Mouse (Mus musculus): ENCODE measurements around the gene Adgrg6. TPM values are rescaled to one million over a fixed set of nuclear protein-coding genes. Genes with fewer than 3 reads are reported as not detected.

Gene Adgrg6
- 2.7 and 4.6 TPM in 2 replicates for polyA plus RNA-seq (2012; rRNA removed)

GRCm38 (mm10) chr10:14544941-14545717 lies at the start of gene Adgrg6:
TSS of gene Adgrg6 (minus strand) at chr10:14545659.

Other genes starting within 250 kb of the Adgrg6 start
- gene Vta1, start 159.9 kb upstream of the Adgrg6 start, polyA plus RNA-seq (2012; rRNA removed) = 63.0 and 101 TPM in 2 replicates
- gene Nmbr, start 159.9 kb upstream of the Adgrg6 start, polyA plus RNA-seq (2012; rRNA removed) = 0.73 and 0.88 TPM in 2 replicates
- not detected in 2 replicates for gene Gje1, start 172.6 kb upstream of the Adgrg6 start, polyA plus RNA-seq (2012; rRNA removed)

Data from central nervous system, embryonic 11.5 days (tissue).